In the genomic region with DNA sequence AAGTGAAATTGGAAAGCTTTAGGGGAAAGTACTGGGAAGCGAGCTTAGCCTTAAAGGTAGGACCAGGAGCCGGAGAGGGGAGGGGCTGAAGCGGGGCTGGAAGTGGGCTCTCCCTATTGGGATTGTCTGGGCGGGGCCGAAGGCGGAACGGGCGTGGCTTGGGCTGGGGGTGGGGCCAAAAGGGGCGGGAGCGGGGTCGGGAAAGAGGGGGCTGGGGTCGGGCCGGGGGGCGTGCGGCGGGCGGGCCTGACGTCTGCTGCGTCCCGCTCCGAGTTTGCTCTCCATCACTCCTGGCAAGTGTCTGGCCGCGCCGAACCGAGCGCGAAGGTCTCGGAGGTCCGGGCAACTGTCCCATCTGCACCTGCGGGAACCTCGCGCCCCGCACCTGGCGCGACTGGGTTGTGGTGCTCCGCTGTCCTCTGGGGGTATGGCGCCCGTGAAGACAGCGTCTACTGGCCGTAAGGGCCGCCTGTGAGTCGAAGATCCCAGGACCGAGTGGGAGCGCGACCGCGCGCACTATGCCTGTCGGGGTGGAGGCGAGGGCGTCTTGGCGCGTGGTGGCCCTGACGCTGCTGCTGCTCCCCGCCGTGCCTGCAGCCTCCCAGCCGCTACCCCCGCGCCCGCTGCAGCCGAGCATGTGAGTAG, we compare ENCODE assay signal across 8 mouse cellular contexts. TPM values are rescaled to one million over a fixed set of nuclear protein-coding genes. Genes with fewer than 3 reads are reported as not detected.
DNase-seq lines count a peak whose midpoint lies in the region; ATAC-seq and TF ChIP-seq lines count a peak whose summit lies in the region.

A gene (plus strand): TSS at position 225 of the 645 bp plus-strand sequence.

- whole genome bisulfite sequencing in thymus, adult 2 months: 3% methylated on average over 61 of the region's 61 CpGs
- WGBS in forebrain, embryonic 12.5 days: under 1% methylated on average over 57 of the region's 61 CpGs
- 0% methylated on average over 52 of the region's 61 CpGs for WGBS in intestine, embryonic 15.5 days
- under 1% methylated on average over 43 of the region's 61 CpGs for WGBS in lung, postnatal 0 days
- under 1% methylated on average over 45 of the region's 61 CpGs for WGBS in stomach, postnatal 0 days

- no peak for TF ChIP-seq EP300 in lung, postnatal 0 days (IDR thresholded peaks at IDR 0.05)
- TF ChIP-seq EP300 in stomach, postnatal 0 days (optimal IDR thresholded peaks at IDR 0.05): no peak

- ATAC-seq in forebrain, embryonic 12.5 days (ENCODE audit: low FRiP score): peak; percentile 79
- peak; percentile 85 for ATAC-seq in intestine, embryonic 15.5 days
- peak; percentile 76 for ATAC-seq in lung, postnatal 0 days
- ATAC-seq in stomach, postnatal 0 days (ENCODE audit: low FRiP score, low TSS enrichment): peak; percentile 36; the same call in 1 of the 2 replicates

- no peak within 1 kb of the TSS for H3K4me3 ChIP-seq in thymus, adult 2 months (ENCODE audit: control insufficient read depth, insufficient read depth, low read length)
- H3K4me3 ChIP-seq in forebrain, embryonic 12.5 days (replicated peaks): peak within 1 kb of the TSS; percentile 67
- H3K4me3 ChIP-seq in intestine, embryonic 15.5 days (replicated peaks): peak within 1 kb of the TSS; percentile 52
- H3K4me3 ChIP-seq in lung, postnatal 0 days (ENCODE audit: low read depth, low read length): peak within 1 kb of the TSS; percentile 45
- H3K4me3 ChIP-seq in stomach, postnatal 0 days (ENCODE audit: low read depth, low read length): peak within 1 kb of the TSS; percentile 47

- peak within 1 kb of the TSS; percentile 97 for H3K4me2 ChIP-seq in forebrain, embryonic 12.5 days
- H3K4me2 ChIP-seq in intestine, embryonic 15.5 days (replicated peaks): peak within 1 kb of the TSS; percentile 89
- H3K4me2 ChIP-seq in lung, postnatal 0 days (replicated peaks; ENCODE audit: low read depth, low read length): peak within 1 kb of the TSS; percentile 78
- H3K4me2 ChIP-seq in stomach, postnatal 0 days (replicated peaks; ENCODE audit: low read depth): peak within 1 kb of the TSS; percentile 68

- peaks cover 4% of the 10 kb centered on the region; the same call in 1 of the 2 replicates for H3K27me3 ChIP-seq in thymus, adult 2 months (ENCODE audit: control insufficient read depth, insufficient read depth, low read length)
- H3K27me3 ChIP-seq in forebrain, embryonic 12.5 days: peaks cover 57% of the 10 kb centered on the region
- peaks cover 59% of the 10 kb centered on the region for H3K27me3 ChIP-seq in intestine, embryonic 15.5 days (replicated peaks)
- H3K27me3 ChIP-seq in lung, postnatal 0 days (replicated peaks; ENCODE audit: insufficient read depth, low read length): peaks cover 41% of the 10 kb centered on the region
- H3K27me3 ChIP-seq in stomach, postnatal 0 days (ENCODE audit: control insufficient read depth, insufficient read depth, low read length): peaks cover 11% of the 10 kb centered on the region; the same call in 1 of the 2 replicates

- TF ChIP-seq POLR2A in thymus, adult 2 months (IDR thresholded peaks at IDR 0.05; ENCODE audit: control insufficient read depth, extremely low read depth, insufficient read depth, low read length, poor library complexity): no peak

- no peak for TF ChIP-seq CTCF in thymus, adult 2 months (IDR thresholded peaks at IDR 0.05; ENCODE audit: borderline replicate concordance, control insufficient read depth, extremely low read depth, insufficient read depth, low read length, poor library complexity)
- TF ChIP-seq CTCF in lung, postnatal 0 days (IDR thresholded peaks at IDR 0.05): no peak
- no peak for TF ChIP-seq CTCF in stomach, postnatal 0 days (IDR thresholded peaks at IDR 0.05; ENCODE audit: low read depth)

- peak within 1 kb of the TSS; percentile 60 for H3K9ac ChIP-seq in forebrain, embryonic 12.5 days
- H3K9ac ChIP-seq in intestine, embryonic 15.5 days: peak within 1 kb of the TSS; percentile 37
- no peak within 1 kb of the TSS; the same call in 1 of the 2 replicates for H3K9ac ChIP-seq in lung, postnatal 0 days (replicated peaks; ENCODE audit: low read depth)
- H3K9ac ChIP-seq in stomach, postnatal 0 days (ENCODE audit: low read length): peak within 1 kb of the TSS; percentile 53

- no peaks in the 10 kb centered on the region for H3K9me3 ChIP-seq in forebrain, embryonic 12.5 days
- no peaks in the 10 kb centered on the region for H3K9me3 ChIP-seq in intestine, embryonic 15.5 days
- no peaks in the 10 kb centered on the region for H3K9me3 ChIP-seq in lung, postnatal 0 days (ENCODE audit: low read length)
- H3K9me3 ChIP-seq in stomach, postnatal 0 days (ENCODE audit: control insufficient read depth, low read length): no peaks in the 10 kb centered on the region

- no peaks in the 10 kb centered on the region for H3K36me3 ChIP-seq in thymus, adult 2 months (ENCODE audit: control insufficient read depth, insufficient read depth, low read length)
- H3K36me3 ChIP-seq in forebrain, embryonic 12.5 days (replicated peaks): no peaks in the 10 kb centered on the region
- H3K36me3 ChIP-seq in intestine, embryonic 15.5 days: no peaks in the 10 kb centered on the region
- H3K36me3 ChIP-seq in lung, postnatal 0 days (ENCODE audit: insufficient read depth, low read length): no peaks in the 10 kb centered on the region
- no peaks in the 10 kb centered on the region for H3K36me3 ChIP-seq in stomach, postnatal 0 days (ENCODE audit: control insufficient read depth, insufficient read depth, low read length)

- H3K27ac ChIP-seq in thymus, adult 2 months (ENCODE audit: control insufficient read depth, insufficient read depth, low read length): no peak within 1 kb of the TSS
- H3K27ac ChIP-seq in forebrain, embryonic 12.5 days: no peak within 1 kb of the TSS
- H3K27ac ChIP-seq in intestine, embryonic 15.5 days: no peak within 1 kb of the TSS
- H3K27ac ChIP-seq in lung, postnatal 0 days (ENCODE audit: low read length): 0 out of 2 replicates have a peak within 1 kb of the TSS, but pooled peaks have one; percentile 26
- H3K27ac ChIP-seq in stomach, postnatal 0 days (replicated peaks): no peak within 1 kb of the TSS

- H3K4me1 ChIP-seq in thymus, adult 2 months (replicated peaks; ENCODE audit: control insufficient read depth, insufficient read depth, low read length): no peaks in the 10 kb centered on the region
- H3K4me1 ChIP-seq in forebrain, embryonic 12.5 days: peaks cover 35% of the 10 kb centered on the region
- peaks cover 23% of the 10 kb centered on the region for H3K4me1 ChIP-seq in intestine, embryonic 15.5 days (replicated peaks)
- H3K4me1 ChIP-seq in lung, postnatal 0 days (ENCODE audit: insufficient read depth, low read depth, low read length): 0 out of 2 replicates have a peak, but pooled peaks cover 4% of the 10 kb centered on the region
- H3K4me1 ChIP-seq in stomach, postnatal 0 days (replicated peaks; ENCODE audit: control insufficient read depth, insufficient read depth): peaks cover 4% of the 10 kb centered on the region; the same call in 1 of the 2 replicates

- no peak for DNase-seq in thymus, adult 2 months
- DNase-seq in thymus, postnatal 25 days: no peak
- peak; percentile 54 for DNase-seq in lung, postnatal 0 days (ENCODE audit: low spot score)
- peak; percentile 66 for DNase-seq in stomach, postnatal 0 days (ENCODE audit: low spot score)
- no peak for DNase-seq in adrenal gland, adult 8-10 months
- no peak for DNase-seq in natural killer cell, adult 2 months (ENCODE audit: low spot score in 2 of 2)

RNA-seq across cellular contexts. Expression of the gene that starts here (rescaled TPM):
- polyA plus RNA-seq in thymus, adult 2 months (2012; rRNA removed): 11.0 and 19.0 TPM in 2 replicates
- polyA plus RNA-seq in forebrain, embryonic 12.5 days (2016; fragmentation: Nextera tagmentation; extraction: Ambion mirVana): 19.9 and 21.7 TPM in 2 replicates
- polyA plus RNA-seq in intestine, embryonic 15.5 days (2015; fragmentation: Nextera tagmentation; extraction: Ambion mirVana): 13.1 and 14.2 TPM in 2 replicates
- 24.1 and 25.5 TPM in 2 replicates for polyA plus RNA-seq in lung, postnatal 0 days (2015; fragmentation: Nextera tagmentation; extraction: Ambion mirVana)
- polyA plus RNA-seq in stomach, postnatal 0 days (2015; fragmentation: Nextera tagmentation; extraction: Ambion mirVana): 10.2 and 10.8 TPM in 2 replicates
- 1 to 10 TPM; 1.2 to 3.8 (median 2.9) TPM for total RNA-seq in adrenal gland, adult 8-10 months (2022)

Comparison
In these comparisons a context has a peak if more than half of its experiments do, and no peak if none do; other contexts are left out.
1. DNase-seq: peak in lung, postnatal 0 days (single experiment) and stomach, postnatal 0 days (single experiment); none in thymus, adult 2 months (single experiment), thymus, postnatal 25 days (single experiment), adrenal gland, adult 8-10 months (single experiment) and natural killer cell, adult 2 months (0 of 2).
2. Peak in every context shown above with its lines, with median percentiles within 50 percentile points of each other: ATAC-seq and H3K4me2 ChIP-seq.